Mouse (Mus musculus): ENCODE results near the gene Tacc3.

Gene Tacc3

DNA sequence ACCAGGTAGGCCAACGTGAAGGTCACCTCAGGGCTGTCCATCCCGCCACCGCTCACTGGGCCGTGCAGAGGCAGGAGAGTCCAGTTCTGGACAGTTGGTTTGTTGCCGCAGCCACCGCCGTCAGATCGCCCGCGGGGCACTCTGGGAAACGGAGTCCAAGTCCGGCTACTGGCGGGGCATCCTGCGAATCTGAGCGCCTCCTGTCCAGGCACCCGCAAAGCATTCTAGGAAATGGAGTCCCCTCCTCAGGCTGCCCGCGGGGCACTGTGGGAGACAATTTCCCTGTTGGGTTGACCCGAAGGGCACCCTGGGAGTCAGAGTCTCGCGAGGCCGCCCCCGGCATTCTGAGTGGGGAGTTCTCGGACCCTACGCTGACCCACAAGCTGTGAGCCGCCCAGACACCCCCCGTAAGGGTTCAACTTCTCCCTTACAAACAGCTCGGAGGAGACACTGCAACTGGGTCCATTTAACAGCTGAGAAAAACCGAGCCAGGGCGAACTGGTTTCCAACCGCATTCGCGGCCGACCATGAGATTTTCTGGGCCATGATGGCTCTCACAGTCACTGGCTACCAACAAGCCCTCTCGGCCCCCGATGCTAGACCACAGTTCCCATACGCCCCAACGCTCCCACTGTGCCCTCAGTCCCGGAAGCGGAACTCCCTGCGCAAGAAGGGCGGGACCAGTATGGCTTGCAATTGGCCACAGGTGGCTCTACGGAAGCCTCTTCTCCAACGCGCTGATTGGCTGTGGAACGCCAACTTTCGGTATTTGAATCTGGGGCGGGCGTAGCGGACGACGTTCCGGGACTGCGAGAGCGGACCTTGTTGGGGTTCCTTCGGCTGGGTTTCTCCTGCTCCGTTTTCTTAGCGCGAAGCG lies at the start of gene Tacc3, which contains the start of gene Tmem129:
Gene Tacc3 (plus strand): TSS at position 342 of the 877 bp plus-strand sequence.
Gene Tmem129 (minus strand): TSS at position 630 of the 877 bp plus-strand sequence.
- DNase-seq = peak; percentile 96 to 98

DNA sequence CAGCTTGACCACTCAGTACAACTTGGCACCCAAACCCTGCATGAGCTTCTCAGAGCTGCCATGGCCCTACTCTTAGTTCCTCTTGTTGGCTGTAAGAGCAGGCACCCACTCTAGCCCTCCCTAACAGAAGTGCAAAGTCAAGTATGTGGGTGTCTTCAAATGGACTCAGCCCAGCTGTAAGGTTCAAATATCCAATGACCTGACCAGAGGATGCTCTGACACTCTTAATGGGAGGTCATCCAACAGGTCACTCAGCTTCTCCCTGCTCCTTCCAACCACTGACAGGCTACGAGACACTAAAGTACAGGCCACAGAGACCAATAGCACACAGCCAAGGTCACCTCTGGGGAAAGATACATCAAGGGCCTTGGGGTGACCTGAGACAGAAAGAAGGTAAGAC lies 48.7 kb upstream of the Tacc3 start:
- DNase-seq = no peak

DNA sequence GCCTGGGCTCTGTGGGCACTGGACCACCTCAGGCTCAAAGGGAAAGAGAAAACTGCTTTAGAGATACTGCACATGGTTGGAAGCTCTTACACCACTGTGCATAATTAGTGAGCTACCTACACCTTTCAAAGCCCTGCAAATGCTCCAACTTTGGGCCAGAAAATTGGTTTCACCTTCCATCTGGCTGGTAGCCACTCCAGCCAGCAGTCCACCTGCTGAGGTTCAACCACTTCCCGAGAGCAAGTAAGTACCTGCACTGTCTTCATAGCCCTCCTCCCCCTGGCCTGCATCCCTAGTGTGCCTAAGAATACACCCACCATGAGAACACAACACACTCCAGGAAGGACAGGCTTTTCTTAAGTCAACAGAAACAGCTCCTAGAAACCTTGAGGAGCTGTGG lies 46.1 kb upstream of the Tacc3 start:
- no peak for DNase-seq

DNA sequence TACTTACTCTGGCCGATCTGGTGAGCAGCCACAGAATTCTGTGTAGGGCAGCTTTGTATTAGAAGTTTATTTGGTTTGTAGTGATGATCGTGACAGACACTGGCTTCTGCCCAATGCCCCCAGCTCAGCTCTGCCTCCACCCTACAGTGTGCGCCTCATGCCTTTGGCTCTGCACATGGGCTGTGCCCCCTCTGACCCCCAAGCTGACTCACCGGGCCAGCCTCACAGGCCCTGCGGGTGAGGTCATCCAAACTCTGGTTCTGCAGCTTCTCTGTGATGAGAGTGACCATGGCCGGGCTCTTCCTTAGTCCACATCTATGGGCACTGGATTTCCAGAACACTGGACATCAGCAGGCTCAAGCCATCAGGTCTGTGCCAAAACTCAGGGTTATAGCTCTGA lies 43.5 kb upstream of the Tacc3 start:
- no peak for DNase-seq

DNA sequence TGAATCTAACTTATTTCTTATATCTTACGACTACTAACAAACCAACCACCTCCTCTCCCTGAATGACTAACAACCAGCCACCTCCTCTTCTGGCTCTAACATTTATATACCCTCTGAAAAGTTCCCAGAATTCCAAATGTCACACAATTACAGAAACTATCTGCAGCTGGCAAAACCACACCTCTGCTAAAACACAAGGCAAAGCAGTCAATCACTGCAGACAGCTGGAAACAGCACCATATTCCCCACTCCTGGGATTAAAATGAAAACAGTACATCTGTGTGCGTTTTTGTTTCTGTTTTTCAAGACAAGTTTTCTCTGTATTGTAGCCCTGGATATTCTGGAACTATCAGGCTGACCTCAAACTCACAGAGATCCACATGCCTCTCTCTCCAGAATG lies 35.3 kb upstream of the Tacc3 start:
- DNase-seq = no peak

DNA sequence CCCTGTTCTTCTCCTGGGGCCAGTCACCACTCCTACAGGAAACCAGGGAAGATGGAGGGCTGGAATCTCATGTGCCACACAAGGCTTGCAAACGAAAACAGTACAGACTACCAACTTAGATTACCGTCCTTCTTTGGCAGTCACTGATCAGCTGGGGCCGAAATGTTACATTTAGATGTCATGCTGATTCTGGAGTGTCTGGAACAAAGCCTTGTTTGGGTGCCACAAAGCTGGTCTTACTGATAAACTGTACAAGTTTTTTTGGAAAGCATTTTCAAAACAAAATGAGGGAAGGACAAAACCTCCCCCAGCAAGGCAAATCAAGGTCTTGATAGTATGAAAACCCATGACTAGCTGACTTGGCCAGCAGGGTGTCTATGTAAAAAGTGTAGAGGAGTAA lies 34.2 kb upstream of the Tacc3 start:
- no peak for DNase-seq

DNA sequence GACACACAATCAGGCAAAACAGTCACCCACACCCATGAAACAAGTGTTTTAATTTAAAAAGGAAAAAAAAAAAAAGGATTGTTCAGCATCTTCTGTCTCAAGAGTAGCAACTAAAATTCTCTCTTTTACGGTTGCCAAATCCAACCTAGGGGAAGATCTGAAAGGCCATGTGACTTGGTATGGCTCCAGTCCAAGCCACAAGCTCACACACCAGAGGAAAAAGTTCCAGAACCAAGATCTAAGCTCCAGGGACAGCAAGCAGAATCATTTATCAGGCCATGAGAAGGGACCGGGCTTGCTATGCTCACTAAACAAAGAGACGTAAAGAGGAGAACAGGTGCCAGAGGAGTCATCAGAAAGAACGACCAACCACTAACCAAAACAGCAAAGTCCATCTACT lies 30.0 kb upstream of the Tacc3 start:
- DNase-seq = no peak

GRCm38 (mm10) chr5:33628820-33629300 lies 29.1 kb upstream of the Tacc3 start:
- peak; percentile 59 to 74 for DNase-seq

DNA sequence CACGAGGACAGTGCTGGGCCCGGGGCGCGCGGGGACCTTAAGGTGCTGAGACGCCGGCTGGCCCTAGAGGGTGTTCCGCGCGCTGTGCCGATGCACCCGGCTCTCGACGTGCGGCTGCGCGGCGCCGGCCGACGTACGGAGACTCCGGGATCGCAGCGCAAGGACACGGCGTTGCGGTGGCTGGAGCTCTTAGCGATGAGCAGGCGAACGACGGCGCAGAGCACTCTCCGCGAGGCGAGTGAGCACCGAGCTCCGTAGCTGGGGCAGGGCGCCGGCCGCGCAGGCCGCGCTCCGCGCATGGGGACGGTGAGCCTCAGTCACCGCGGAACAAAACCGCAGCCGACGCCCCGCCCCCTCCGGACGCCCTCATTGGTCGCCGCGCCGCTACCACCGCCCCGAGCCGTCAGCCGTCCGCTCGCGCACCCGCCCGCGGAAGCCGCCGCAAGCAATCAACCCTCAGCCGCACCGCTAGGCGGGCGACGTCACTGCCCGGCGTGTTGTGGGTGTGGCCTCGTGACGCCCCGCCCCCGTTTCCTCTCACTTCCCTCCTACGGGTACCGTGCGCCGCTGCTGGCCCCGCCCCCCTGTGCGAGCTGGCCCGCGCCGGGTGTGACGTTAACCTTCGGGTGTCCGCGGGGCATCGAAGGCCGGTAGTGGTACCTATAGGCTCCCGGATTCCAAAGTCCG lies 28.5 kb upstream of the Tacc3 start, which contains the start of the genes Fam53a and Gm9903:
Gene Fam53a (minus strand): TSS at position 335 of the 687 bp plus-strand sequence.
Gene Gm9903 (plus strand): TSS at position 625 of the 687 bp plus-strand sequence.
- DNase-seq = peak; percentile 100

GRCm38 (mm10) chr5:33630061-33630460 lies 27.9 kb upstream of the Tacc3 start:
- peak; percentile 40 to 54 for DNase-seq

- no peak for DNase-seq
Measured at GRCm38 (mm10) chr5:33630615-33631014, 27.3 kb upstream of the Tacc3 start.

GRCm38 (mm10) chr5:33632526-33632925 lies 25.4 kb upstream of the Tacc3 start:
- DNase-seq = no peak

DNA sequence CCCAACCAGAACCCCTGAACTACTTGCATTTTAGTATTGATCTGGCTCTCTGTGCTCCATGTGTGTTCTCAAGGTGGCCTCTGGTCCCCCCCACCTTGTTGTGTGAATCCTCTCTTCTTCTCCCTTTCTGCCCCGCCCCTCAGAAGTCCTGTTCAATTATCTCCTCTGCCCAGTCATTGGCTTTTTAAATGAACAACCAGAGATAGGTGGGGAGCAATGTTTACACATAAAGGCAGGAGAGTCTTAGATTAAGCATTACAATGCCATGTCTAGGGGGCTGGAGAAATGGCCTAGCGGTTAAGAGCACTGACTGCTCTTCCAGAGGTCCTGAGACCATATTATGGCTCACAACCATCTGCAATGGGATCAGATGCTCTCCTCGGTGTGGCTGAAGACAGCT lies 22.6 kb upstream of the Tacc3 start:
- DNase-seq = no peak

DNA sequence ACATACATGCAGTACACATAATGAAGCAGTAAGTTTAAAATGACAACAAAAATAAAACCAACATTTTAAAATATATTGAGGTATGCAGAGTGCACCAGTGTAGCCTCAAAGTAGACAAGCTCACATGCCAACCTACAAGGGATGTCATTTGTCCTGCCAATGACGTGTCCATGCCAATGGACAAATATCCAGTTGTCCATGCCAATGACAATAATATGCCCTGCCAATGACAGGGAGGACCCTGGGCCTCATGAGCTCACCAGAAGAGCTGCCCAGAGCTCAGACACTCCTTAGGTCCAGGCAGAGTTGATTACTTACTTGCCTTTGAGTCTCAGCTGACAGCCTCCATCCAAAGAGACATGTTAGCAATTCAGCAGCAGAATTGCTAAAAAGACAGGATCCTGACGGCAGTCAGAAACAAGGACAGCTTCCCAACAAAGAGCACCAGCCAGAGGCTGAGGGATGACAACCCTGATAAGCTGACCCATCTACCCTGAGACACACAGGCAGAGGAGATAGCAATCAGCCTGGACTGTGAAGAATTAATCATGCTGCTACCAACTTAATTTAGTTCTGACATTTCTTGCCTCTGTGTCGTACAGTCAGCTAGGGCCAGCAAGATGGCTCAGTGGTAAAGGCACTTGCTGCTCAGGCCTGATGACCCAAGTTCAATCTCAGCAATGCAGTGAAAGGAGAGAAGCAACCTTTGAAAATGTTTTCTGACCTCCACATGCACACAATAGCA lies 20.1 kb upstream of the Tacc3 start:
- no peak for DNase-seq

- DNase-seq = no peak
Measured at GRCm38 (mm10) chr5:33638826-33639225, 19.1 kb upstream of the Tacc3 start.

DNA sequence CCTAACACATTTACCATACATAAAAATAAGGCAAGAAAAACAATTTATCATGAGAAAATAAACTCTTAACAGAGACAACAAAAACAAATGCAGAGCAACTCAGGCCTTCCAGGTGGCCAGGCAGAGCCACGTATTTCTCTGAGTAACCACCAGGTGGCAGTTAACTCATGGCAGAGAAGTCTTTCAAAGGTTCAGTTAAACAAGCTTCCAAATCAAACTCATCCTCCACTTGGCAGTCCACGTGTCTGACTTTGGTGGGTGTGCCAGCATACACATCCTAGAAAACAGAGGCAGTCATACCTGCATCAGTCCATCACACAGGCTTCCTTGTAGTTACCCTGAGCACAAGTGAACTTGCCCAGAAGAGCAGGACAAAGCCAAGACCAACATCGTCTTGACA lies 17.3 kb upstream of the Tacc3 start:
- DNase-seq = peak; percentile 54 to 58

DNA sequence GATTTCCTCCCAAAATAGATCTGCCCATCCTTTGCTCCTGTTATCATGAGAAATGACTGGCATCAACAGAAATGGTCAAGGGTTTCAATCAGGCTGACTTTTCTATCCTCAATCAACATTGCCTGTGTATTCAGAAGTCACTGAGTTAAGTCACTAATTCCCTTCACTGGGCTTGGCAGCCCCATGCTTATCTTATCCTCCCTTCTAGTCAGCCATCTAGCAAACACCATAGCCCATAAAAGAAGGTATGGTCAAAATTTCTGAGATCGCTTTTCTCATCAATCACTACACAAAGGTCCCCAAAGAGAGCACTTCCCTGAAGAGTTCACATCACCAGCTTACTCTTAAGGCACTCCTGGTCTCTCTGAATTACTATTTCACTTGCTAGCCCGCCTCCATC lies 6.9 kb upstream of the Tacc3 start:
- DNase-seq = no peak

DNA sequence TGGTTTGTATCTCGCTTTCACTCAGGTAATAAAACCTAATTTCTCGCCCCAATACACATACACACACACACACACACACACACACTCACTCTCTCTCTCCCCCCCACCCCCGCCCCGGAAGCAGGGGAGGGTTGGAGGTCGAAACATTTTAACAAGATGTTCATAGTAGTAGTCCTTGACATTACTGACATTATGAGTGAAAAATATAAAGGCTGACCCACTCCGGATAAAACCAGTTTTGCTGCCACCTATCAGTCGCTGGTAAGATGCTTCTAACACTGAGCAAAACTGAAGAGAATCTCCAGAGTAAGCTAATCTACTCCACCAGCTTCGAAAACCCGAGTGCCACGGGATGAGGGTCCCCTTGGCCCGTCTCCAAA lies 6.4 kb upstream of the Tacc3 start:
- DNase-seq = peak in 1 of 2 experiments; percentile 15

GRCm38 (mm10) chr5:33651921-33652782 lies 5.8 kb upstream of the Tacc3 start, which contains the start of gene Slbp:
Gene Slbp (minus strand): TSS chr5:33652574.
- peak; percentile 96 to 98 for DNase-seq

DNA sequence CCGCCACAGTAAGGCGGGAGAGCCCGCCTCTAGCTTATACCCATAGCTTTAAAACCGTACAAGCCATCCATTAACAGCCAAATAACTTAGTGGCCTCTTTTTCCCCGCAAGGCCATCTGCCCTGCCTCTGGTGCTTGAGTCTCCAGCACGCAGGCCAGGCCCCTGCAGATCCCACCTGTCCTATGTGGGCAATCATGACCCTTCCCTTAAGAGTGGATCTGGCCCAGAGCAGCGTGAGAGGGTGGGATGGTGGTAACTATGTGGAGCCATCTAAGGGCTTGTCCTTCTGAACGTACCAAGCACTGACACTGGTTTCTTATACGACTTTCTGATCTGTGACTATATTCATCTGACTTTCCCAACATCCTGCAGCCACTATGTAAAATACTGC lies 5.2 kb upstream of the Tacc3 start:
- no peak for DNase-seq

DNA sequence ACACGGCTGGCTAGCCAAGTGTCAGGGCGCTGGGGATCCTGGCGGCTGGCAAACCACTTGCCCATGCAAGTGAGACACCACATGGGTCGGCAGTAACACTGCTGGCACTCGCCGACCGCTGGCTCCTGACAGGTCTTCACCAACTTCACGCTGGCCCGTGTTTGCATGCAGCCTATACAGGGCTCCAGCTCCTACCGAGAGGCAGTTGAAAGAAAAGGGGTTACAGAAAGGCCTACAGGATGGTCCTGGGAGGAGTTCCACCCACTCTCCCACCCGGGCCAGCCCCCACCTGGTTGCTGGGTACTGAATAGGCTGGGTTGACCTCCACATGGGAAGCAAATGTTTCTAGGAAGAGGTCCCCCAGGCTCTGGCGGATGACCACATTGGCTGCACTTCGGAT lies 3.5 kb upstream of the Tacc3 start:
- DNase-seq = no peak

GRCm38 (mm10) chr5:33655251-33655840 lies 2.6 kb upstream of the Tacc3 start:
- no peak for DNase-seq
